Mouse (Mus musculus): ENCODE data around the gene Ttc22. TPM values are rescaled to one million over a fixed set of nuclear protein-coding genes. Genes with fewer than 3 reads are reported as not detected.

Gene Ttc22
- polyA plus RNA-seq, 1 experiment from 2014 or later: 0.22 TPM

DNA sequence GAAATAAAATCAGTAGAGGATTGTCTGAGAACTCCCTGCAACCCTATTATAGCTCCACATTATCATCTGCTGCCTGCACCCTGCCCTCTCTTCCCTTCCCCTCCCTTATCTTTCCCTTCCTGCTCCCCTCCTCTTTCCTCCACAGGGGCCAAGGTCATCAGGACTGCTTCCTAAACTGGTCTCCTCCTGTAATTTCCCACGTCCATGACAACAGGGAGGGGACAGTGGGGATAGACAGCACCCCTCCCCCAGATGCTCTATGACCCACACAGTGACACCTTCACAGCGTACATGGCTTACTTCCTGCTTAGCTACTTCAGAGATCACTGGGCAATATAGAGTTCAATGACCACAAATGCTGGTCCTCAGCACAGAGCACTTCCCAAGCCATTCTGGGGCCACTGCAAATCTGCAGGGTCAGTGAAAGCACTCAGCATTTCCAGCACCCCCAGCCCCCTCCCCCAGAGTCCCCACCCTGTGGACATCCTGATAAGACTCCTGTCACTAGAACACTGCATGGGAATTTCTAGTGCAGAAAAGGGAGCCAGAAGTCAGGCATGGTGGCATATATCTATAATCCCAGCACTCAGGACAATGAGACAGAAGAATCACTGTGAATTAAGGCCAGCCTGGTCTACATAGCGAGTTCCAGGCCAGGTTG is 66.5 kb downstream of the Ttc22 start:
- no peaks in the 10 kb centered on the region for H3K9me3 ChIP-seq (replicated peaks; ENCODE audit: control insufficient read depth, low read length)
- no peak overlapping the region for H3K4me3 ChIP-seq (ENCODE audit: low read depth, low read length)
- H3K9ac ChIP-seq (ENCODE audit: low read depth, low read length): no peak overlapping the region
- H3K4me2 ChIP-seq (ENCODE audit: low read depth, low read length): no peak overlapping the region
- H3K4me1 ChIP-seq (ENCODE audit: control insufficient read depth, low read depth, low read length): peaks cover 5% of the 10 kb centered on the region
- ATAC-seq (ENCODE audit: low read depth): peak; percentile 76
- no peaks in the 10 kb centered on the region for H3K36me3 ChIP-seq (ENCODE audit: control insufficient read depth, insufficient read depth)
- WGBS (ENCODE audit: insufficient replicate concordance): 23% methylated on average over 3 of the region's 3 CpGs
- H3K27ac ChIP-seq (ENCODE audit: low read length): no peak overlapping the region
- no peaks in the 10 kb centered on the region for H3K27me3 ChIP-seq (ENCODE audit: control insufficient read depth, insufficient read depth, low read depth, low read length)

Other genes with a start within 250 kb of the Ttc22 start
- gene Pcsk9, start 158.1 kb upstream of the Ttc22 start, polyA plus RNA-seq (2015; fragmentation: Nextera tagmentation; extraction: Ambion mirVana): 89.7 and 99.6 TPM in 2 replicates
- gene Bsnd, start 130.1 kb upstream of the Ttc22 start, polyA plus RNA-seq (2015; fragmentation: Nextera tagmentation; extraction: Ambion mirVana): not detected in 2 replicates
- gene Dhcr24, start 61.4 kb upstream of the Ttc22 start, polyA plus RNA-seq (2015; fragmentation: Nextera tagmentation; extraction: Ambion mirVana): 7.7 and 8.1 TPM in 2 replicates
- not detected in 2 replicates for gene Lexm, start 5.2 kb upstream of the Ttc22 start, polyA plus RNA-seq (2015; fragmentation: Nextera tagmentation; extraction: Ambion mirVana)
- gene Pars2, start 28.6 kb downstream of the Ttc22 start, polyA plus RNA-seq (2015; fragmentation: Nextera tagmentation; extraction: Ambion mirVana): 4.9 and 5.4 TPM in 2 replicates
- gene Ttc4, start 56.5 kb downstream of the Ttc22 start, polyA plus RNA-seq (2015; fragmentation: Nextera tagmentation; extraction: Ambion mirVana): 33.6 and 34.0 TPM in 2 replicates
- gene Mroh7, start 108.5 kb downstream of the Ttc22 start, polyA plus RNA-seq (2015; fragmentation: Nextera tagmentation; extraction: Ambion mirVana): 0.08 and 0.09 TPM in 2 replicates
- 0.05 and 0.06 TPM in 2 replicates for gene Fam151a, start 111.5 kb downstream of the Ttc22 start, polyA plus RNA-seq (2015; fragmentation: Nextera tagmentation; extraction: Ambion mirVana)
- 4.9 and 6.1 TPM in 2 replicates for gene Acot11, start 182.6 kb downstream of the Ttc22 start, polyA plus RNA-seq (2015; fragmentation: Nextera tagmentation; extraction: Ambion mirVana)